Mouse (Mus musculus) NIH3T3 (cell line): ENCODE results near the gene Sc5d.

Experiments used
- DNase-seq: peaks from one replicate; pipeline ENCODE4 v3.0.0-alpha.2; 2012; ENCODE audit warnings: low read depth

Gene Sc5d

GRCm38 (mm10) chr9:42260481-42260880 lies 3.6 kb downstream of the Sc5d start:
- no peak for DNase-seq

GRCm38 (mm10) chr9:42249112-42249511 lies 14.9 kb downstream of the Sc5d start:
- DNase-seq, result no peak

GRCm38 (mm10) chr9:42246688-42247087 lies 17.4 kb downstream of the Sc5d start:
- peak; percentile 16 for DNase-seq

GRCm38 (mm10) chr9:42244173-42244572 lies 19.9 kb downstream of the Sc5d start:
- DNase-seq, result no peak

- DNase-seq, result no peak
Measured at GRCm38 (mm10) chr9:42241021-42241420, 23.0 kb downstream of the Sc5d start.

- peak; percentile 59 for DNase-seq
Measured at GRCm38 (mm10) chr9:42240583-42240992, 23.5 kb downstream of the Sc5d start.

GRCm38 (mm10) chr9:42238827-42239226 lies 25.2 kb downstream of the Sc5d start:
- DNase-seq, result no peak

- DNase-seq, result no peak
Measured at GRCm38 (mm10) chr9:42231116-42231515, 32.9 kb downstream of the Sc5d start.

GRCm38 (mm10) chr9:42230333-42230732 lies 33.7 kb downstream of the Sc5d start:
- no peak for DNase-seq

- DNase-seq, result no peak
Measured at GRCm38 (mm10) chr9:42229465-42230110, 34.5 kb downstream of the Sc5d start.

- no peak for DNase-seq
Measured at GRCm38 (mm10) chr9:42227804-42228203, 36.3 kb downstream of the Sc5d start.

- no peak for DNase-seq
Measured at GRCm38 (mm10) chr9:42219001-42219660, 44.9 kb downstream of the Sc5d start.

- DNase-seq, result no peak
Measured at GRCm38 (mm10) chr9:42217685-42218084, 46.4 kb downstream of the Sc5d start.

- DNase-seq, result no peak
Measured at GRCm38 (mm10) chr9:42214116-42214515, 49.9 kb downstream of the Sc5d start.

GRCm38 (mm10) chr9:42213142-42213541 lies 50.9 kb downstream of the Sc5d start:
- DNase-seq, result no peak

GRCm38 (mm10) chr9:42209666-42210065 lies 54.4 kb downstream of the Sc5d start:
- DNase-seq, result peak; percentile 56

GRCm38 (mm10) chr9:42208463-42208862 lies 55.6 kb downstream of the Sc5d start:
- no peak for DNase-seq

GRCm38 (mm10) chr9:42206750-42207149 lies 57.3 kb downstream of the Sc5d start:
- DNase-seq, result no peak

- no peak for DNase-seq
Measured at GRCm38 (mm10) chr9:42202271-42202670, 61.8 kb downstream of the Sc5d start.
